Mouse (Mus musculus): Measurements from ENCODE around the gene Tpbg. TPM values are rescaled to one million over a fixed set of nuclear protein-coding genes. Genes with fewer than 3 reads are reported as not detected.

The Tpbg gene
- total RNA-seq, 2 experiments from 2014 or later, result 3.2 to 4.1 TPM

Other genes starting within 250 kb of the Tpbg start
- gene Ibtk, start 93.0 kb upstream of the Tpbg start, total RNA-seq (2021), result 10 to 100 TPM; 32.7 to 42.9 TPM

All from adrenal gland, postnatal 10 days (tissue).